Mouse (Mus musculus) heart, adult 2 months (tissue): ENCODE measurements around the gene Hbb-bh1. TPM values are rescaled to one million over a fixed set of nuclear protein-coding genes. Genes with fewer than 3 reads are reported as not detected.
"Not testable (repeated sequence)": the region's sequence is repeated elsewhere in the genome, so short reads cannot be mapped to it uniquely, and the experiment has no call there.

Experiments used
- DNase-seq, 2 experiments: peaks; one replicate each; pipeline ENCODE4 v3.0.0; 2021
- H3K27ac ChIP-seq: fragments of 200-600 bp; 2 replicates; pipeline ENCODE4 v1.8.1; 2022
- H3K27me3 ChIP-seq: fragments of 200-500 bp; 2 replicates; pipeline ENCODE4 v1.6.1; 2012; ENCODE audit warnings: mild to moderate bottlenecking, low read length, inconsistent platforms, mixed read lengths; ENCODE audit not compliant: control insufficient read depth, insufficient read depth
- H3K36me3 ChIP-seq: fragments of 200-500 bp; 2 replicates; pipeline ENCODE4 v1.6.1; 2012; ENCODE audit warnings: low read length, inconsistent platforms; ENCODE audit not compliant: control insufficient read depth, insufficient read depth
- H3K4me1 ChIP-seq: fragments of 200-500 bp; 2 replicates; pipeline ENCODE4 v1.6.1; 2011; ENCODE audit warnings: low read length; ENCODE audit not compliant: control insufficient read depth, insufficient read depth
- H3K4me3 ChIP-seq: fragments of 200-600 bp; 2 replicates; pipeline ENCODE4 v1.8.1; 2022
- H3K79me2 ChIP-seq: fragments of 200-500 bp; replicated peaks from 2 replicates; pipeline ENCODE4 v1.6.1; 2012; ENCODE audit warnings: mild to moderate bottlenecking, inconsistent platforms, low read length, moderate library complexity, mixed read lengths; ENCODE audit not compliant: control insufficient read depth, insufficient read depth
- H3K9ac ChIP-seq: fragments of 200-500 bp; 2 replicates; pipeline ENCODE4 v1.6.1; 2012; ENCODE audit warnings: low read depth, mild to moderate bottlenecking, control low read depth, inconsistent platforms, low read length, mixed read lengths
- CTCF ChIP-seq: fragments of 200-600 bp; IDR thresholded peaks from 2 replicates; pipeline ENCODE4 v1.8.1; 2022; ENCODE audit warnings: antibody characterized with exemption, mild to moderate bottlenecking, moderate library complexity
- EP300 ChIP-seq: fragments of 200-500 bp; IDR thresholded peaks from 2 replicates; pipeline ENCODE4 v1.6.1; 2011; ENCODE audit warnings: low read depth, low read length, control low read depth; ENCODE audit not compliant: insufficient read depth
- POLR2A ChIP-seq: fragments of 200-500 bp; IDR thresholded peaks from 2 replicates; pipeline ENCODE4 v1.6.1; 2011; ENCODE audit warnings: mild to moderate bottlenecking, low read depth, low read length, control low read depth; ENCODE audit not compliant: insufficient read depth
- WGBS: fragments of 180-500 bp; shearing (Covaris S2); methylation state at CpG from one replicate; pipeline ENCODE4 v1.1.7; 2018; 5-methylcytosine and 5-hydroxymethylcytosine counted together
- intact Hi-C: fragments of 180-260 bp; cut with DNase I; formaldehyde crosslinking; loops from one replicate; pipeline ENCODE4 v1.15.1; 2025
- polyA plus RNA-seq: library from polyadenylated mRNA; depleted of rRNA; stranded (reverse); fragments of >200 nt; gene quantifications from 2 replicates; pipeline ENCODE4 v1.2.3, GENCODE M21; 2012
- total RNA-seq, 2 experiments: library from RNA; stranded (reverse); gene quantifications; 2 replicates each; pipeline ENCODE4 v1.2.3; 2021

Hbb-bh1 gene
- total and polyA plus RNA-seq, 3 experiments, result not detected

DNA sequence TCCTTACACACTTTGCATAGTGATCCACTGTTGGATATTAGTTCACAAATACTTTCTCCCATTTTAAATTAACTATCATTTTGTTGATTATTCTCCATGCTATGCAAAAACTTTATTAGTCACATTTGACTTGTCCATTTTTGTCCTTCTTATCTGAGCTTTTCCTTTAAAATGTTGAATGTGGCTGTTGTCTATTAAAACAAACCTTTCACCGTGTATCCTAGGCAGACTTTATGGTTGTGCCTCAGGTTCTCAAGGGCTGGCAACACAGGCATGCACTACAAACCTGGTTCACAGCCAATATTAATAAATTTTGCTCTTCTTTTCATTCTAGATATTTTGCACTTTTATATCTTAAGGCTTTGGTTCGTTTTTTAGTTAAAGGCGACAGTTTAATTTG lies 32.2 kb downstream of the Hbb-bh1 start:
- Histone ChIP-seq H3K9ac (no peak overlapping the region), H3K79me2 (no peaks in the 10 kb centered on the region), H3K4me1 (no peaks in the 10 kb centered on the region), H3K4me3 (no peak overlapping the region), H3K27ac (no peak overlapping the region), H3K36me3 (no peaks in the 10 kb centered on the region), H3K27me3 (no peaks in the 10 kb centered on the region)
- 63% methylated on average over 3 of the region's 3 CpGs for WGBS
- TF ChIP-seq EP300, result no peak
- no peak for TF ChIP-seq CTCF
- TF ChIP-seq POLR2A, result no peak
- no peak for DNase-seq
- intact Hi-C loops, result no loop called here

DNA sequence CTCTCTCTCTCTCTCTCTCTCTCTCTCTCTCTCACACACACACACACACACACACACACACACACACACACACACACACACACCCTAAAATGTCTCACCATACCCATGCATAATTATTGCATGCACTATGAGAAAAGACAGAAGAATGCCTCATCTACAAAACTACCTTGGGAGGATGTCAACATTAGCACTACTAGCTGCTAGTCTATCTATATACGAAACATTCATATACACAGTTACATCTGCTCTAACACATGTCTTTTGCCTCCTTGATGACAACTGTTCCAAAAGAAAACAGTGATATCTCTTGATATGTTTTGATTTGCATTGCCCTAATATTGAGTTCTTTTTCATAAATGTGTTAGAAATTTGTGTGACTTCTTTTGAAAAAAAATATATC lies 32.7 kb downstream of the Hbb-bh1 start:
- TF ChIP-seq CTCF (no peak), POLR2A (no peak), EP300 (no peak)
- no peak for DNase-seq
- Histone ChIP-seq H3K27me3 (no peaks in the 10 kb centered on the region), H3K36me3 (no peaks in the 10 kb centered on the region), H3K4me3 (no peak overlapping the region), H3K79me2 (no peaks in the 10 kb centered on the region), H3K4me1 (no peaks in the 10 kb centered on the region), H3K27ac (no peak overlapping the region), H3K9ac (no peak overlapping the region)
- 83% methylated on average over 1 of the region's 1 CpGs for WGBS
- intact Hi-C loops, result no loop called here

DNA sequence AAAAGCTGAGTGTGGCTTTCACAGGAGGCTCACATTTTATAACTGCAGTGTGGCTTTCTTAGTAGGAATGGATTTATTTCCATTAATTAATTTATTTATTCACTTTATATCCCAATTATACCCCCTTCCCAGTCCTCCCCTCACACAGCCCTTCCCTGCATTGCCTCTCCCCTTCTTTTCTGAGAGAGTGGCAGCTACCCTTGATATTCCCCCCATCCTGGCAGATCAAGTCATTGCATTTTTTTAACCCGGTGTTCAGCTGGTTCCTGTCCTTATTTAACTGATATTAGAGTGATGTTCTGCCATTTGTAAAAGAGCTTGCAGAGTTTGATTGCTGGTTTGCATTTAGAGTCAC lies 33.2 kb downstream of the Hbb-bh1 start:
- Histone ChIP-seq H3K79me2 (no peaks in the 10 kb centered on the region), H3K4me1 (no peaks in the 10 kb centered on the region), H3K36me3 (no peaks in the 10 kb centered on the region), H3K9ac (no peak overlapping the region), H3K27ac (no peak overlapping the region), H3K4me3 (no peak overlapping the region), H3K27me3 (no peaks in the 10 kb centered on the region)
- intact Hi-C loops, result loop anchor here (10.0 kb wide), 1 partner anchor 1305 kb away; no protein-coding TSS in a partner anchor
- WGBS, result 32% methylated on average over 1 of the region's 1 CpGs
- TF ChIP-seq POLR2A (no peak), CTCF (no peak), EP300 (no peak)
- no peak for DNase-seq

GRCm38 (mm10) chr7:103808971-103809800 lies 33.8 kb downstream of the Hbb-bh1 start:
- TF ChIP-seq CTCF (no peak), POLR2A (no peak), EP300 (no peak)
- DNase-seq, result no peak
- Histone ChIP-seq H3K27ac (no peak overlapping the region), H3K4me3 (no peak overlapping the region), H3K4me1 (no peaks in the 10 kb centered on the region), H3K27me3 (no peaks in the 10 kb centered on the region), H3K79me2 (no peaks in the 10 kb centered on the region), H3K9ac (no peak overlapping the region), H3K36me3 (no peaks in the 10 kb centered on the region)
- intact Hi-C loops, result loop anchor here (10.0 kb wide), 1 partner anchor 1304 kb away; no protein-coding TSS in a partner anchor
- WGBS, result 19% methylated on average over 5 of the region's 5 CpGs

DNA sequence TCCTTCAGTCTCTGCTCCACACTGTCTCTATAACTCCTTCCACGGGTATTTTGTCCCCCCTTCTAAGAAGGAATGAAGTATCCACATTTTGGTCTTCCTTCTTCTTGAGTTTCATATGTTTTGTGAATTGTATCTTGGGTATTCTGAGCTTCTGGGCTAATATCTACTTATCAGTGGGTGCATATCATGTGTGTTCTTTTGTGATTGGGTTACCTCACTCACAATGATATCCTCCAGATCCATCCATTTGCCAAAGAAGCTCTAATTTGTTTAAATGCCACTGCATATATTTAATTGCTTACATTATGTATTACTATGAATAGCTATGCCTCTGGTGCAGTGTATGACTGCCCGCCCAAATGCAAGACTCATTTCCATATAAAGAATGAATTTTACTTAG lies 34.8 kb downstream of the Hbb-bh1 start:
- H3K4me1 ChIP-seq, H3K9ac ChIP-seq, H3K27me3 ChIP-seq, H3K4me3 ChIP-seq, H3K36me3 ChIP-seq, H3K27ac ChIP-seq, H3K79me2 ChIP-seq, DNase-seq: not testable (repeated sequence)
- intact Hi-C loops, result loop anchor here (10.0 kb wide), 1 partner anchor 1303 kb away; no protein-coding TSS in a partner anchor
- WGBS, result 70% methylated on average over 2 of the region's 2 CpGs

GRCm38 (mm10) chr7:103806856-103807255 lies 36.1 kb downstream of the Hbb-bh1 start:
- DNase-seq, result no peak
- no peak overlapping the region for H3K27ac ChIP-seq
- intact Hi-C loops, result loop anchor here (10.0 kb wide), 1 partner anchor 1302 kb away; no protein-coding TSS in a partner anchor

More at GRCm38 (mm10) chr7:103806856-103807255, 36.1 kb downstream of the Hbb-bh1 start:
- Histone ChIP-seq H3K27me3 (no peaks in the 10 kb centered on the region), H3K4me3 (no peak overlapping the region), H3K9ac (no peak overlapping the region), H3K4me1 (no peaks in the 10 kb centered on the region), H3K79me2 (no peaks in the 10 kb centered on the region), H3K36me3 (no peaks in the 10 kb centered on the region)
- WGBS, result 55% methylated on average over 1 of the region's 1 CpGs
- TF ChIP-seq CTCF, result peak; percentile 74
- no peak for TF ChIP-seq POLR2A
- TF ChIP-seq EP300, result no peak
